Mouse (Mus musculus): Measurements from ENCODE around the gene Bcam. TPM values are rescaled to one million over a fixed set of nuclear protein-coding genes. Genes with fewer than 3 reads are reported as not detected.
A peak's percentile ranks its signal among the peaks of the same experiment; 100 is the strongest.

Gene Bcam
- polyA plus RNA-seq, 1 experiment from 2014 or later, result 68.3 TPM

GRCm38 (mm10) chr7:19748219-19749195 lies 22.3 kb downstream of the Bcam start:
- Histone ChIP-seq H3K36me3 (replicated peaks) (peaks cover 26% of the 10 kb centered on the region), H3K27ac (replicated peaks) (peak overlapping the region; percentile 93), H3K27me3 (replicated peaks; ENCODE audit: low read depth, poor library complexity, severe bottlenecking) (no peaks in the 10 kb centered on the region), H3K4me3 (peak overlapping the region; percentile 79), H3K4me1 (peaks cover 58% of the 10 kb centered on the region), H3K9me3 (no peaks in the 10 kb centered on the region)
- peak; percentile 73 for DNase-seq (ENCODE audit: low spot score)
- whole genome bisulfite sequencing, result under 1% methylated on average over 32 of the region's 32 CpGs

GRCm38 (mm10) chr7:19747420-19748218 lies 23.2 kb downstream of the Bcam start:
- Histone ChIP-seq H3K36me3 (replicated peaks) (peaks cover 34% of the 10 kb centered on the region), H3K4me1 (peaks cover 59% of the 10 kb centered on the region), H3K9me3 (no peaks in the 10 kb centered on the region), H3K27ac (replicated peaks) (peak overlapping the region; percentile 93), H3K4me3 (peak overlapping the region; percentile 79), H3K27me3 (replicated peaks; ENCODE audit: low read depth, poor library complexity, severe bottlenecking) (no peaks in the 10 kb centered on the region)
- peak; percentile 57 for DNase-seq (ENCODE audit: low spot score)
- WGBS, result 2% methylated on average over 25 of the region's 25 CpGs

GRCm38 (mm10) chr7:19746426-19747201 lies 24.2 kb downstream of the Bcam start:
- Histone ChIP-seq H3K4me3 (peak overlapping the region; percentile 79), H3K9me3 (no peaks in the 10 kb centered on the region), H3K27me3 (replicated peaks; ENCODE audit: low read depth, poor library complexity, severe bottlenecking) (no peaks in the 10 kb centered on the region), H3K4me1 (peaks cover 69% of the 10 kb centered on the region), H3K36me3 (replicated peaks) (peaks cover 40% of the 10 kb centered on the region), H3K27ac (replicated peaks) (peak overlapping the region; percentile 61)
- DNase-seq (ENCODE audit: low spot score), result peak; percentile 32
- 27% methylated on average over 6 of the region's 6 CpGs for WGBS

DNA sequence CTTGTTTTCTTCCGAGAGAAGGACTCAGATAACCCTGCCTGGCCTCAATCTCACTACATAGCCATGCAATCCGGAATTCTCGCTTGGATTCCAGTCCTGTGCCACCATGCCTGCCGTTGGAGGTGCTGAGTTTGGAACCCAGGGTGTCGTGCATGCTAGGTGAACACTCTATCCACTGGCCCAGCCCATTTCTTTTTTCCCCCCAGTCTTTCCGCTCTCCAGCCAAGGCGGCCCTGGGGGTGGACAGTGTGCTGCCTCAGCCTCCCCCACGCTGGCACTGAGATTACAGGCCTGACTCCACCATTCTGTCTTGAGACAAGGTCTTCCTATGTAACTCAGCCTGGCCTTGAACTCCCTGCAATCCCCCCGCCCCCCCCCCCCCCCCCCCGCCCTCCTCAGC lies 24.8 kb downstream of the Bcam start:
- H3K36me3 ChIP-seq (replicated peaks), result peaks cover 46% of the 10 kb centered on the region
- 78% methylated on average over 9 of the region's 10 CpGs for WGBS
- H3K27me3 ChIP-seq (replicated peaks; ENCODE audit: low read depth, poor library complexity, severe bottlenecking), result no peaks in the 10 kb centered on the region
- H3K27ac ChIP-seq (replicated peaks), result no peak overlapping the region
- no peaks in the 10 kb centered on the region for H3K9me3 ChIP-seq
- DNase-seq (ENCODE audit: low spot score), result no peak
- no peak overlapping the region for H3K4me3 ChIP-seq
- H3K4me1 ChIP-seq, result peaks cover 74% of the 10 kb centered on the region

- Histone ChIP-seq H3K4me3 (0 out of 2 replicates have a peak overlapping the region, but pooled peaks have one; percentile 19), H3K27ac (replicated peaks) (0 out of 2 replicates have a peak overlapping the region, but pooled peaks have one; percentile 21)
- WGBS, result 69% methylated on average over 14 of the region's 14 CpGs
Measured at GRCm38 (mm10) chr7:19744590-19745385, 26.0 kb downstream of the Bcam start.

GRCm38 (mm10) chr7:19743791-19744190 lies 27.0 kb downstream of the Bcam start:
- H3K36me3 ChIP-seq (replicated peaks), result peaks cover 67% of the 10 kb centered on the region
- DNase-seq (ENCODE audit: low spot score), result no peak
- 85% methylated on average over 6 of the region's 6 CpGs for WGBS
- H3K4me1 ChIP-seq, result peaks cover 67% of the 10 kb centered on the region
- H3K27me3 ChIP-seq (replicated peaks; ENCODE audit: low read depth, poor library complexity, severe bottlenecking), result no peaks in the 10 kb centered on the region
- H3K27ac ChIP-seq (replicated peaks), result no peak overlapping the region
- no peak overlapping the region for H3K4me3 ChIP-seq
- H3K9me3 ChIP-seq, result peaks cover 4% of the 10 kb centered on the region

More at GRCm38 (mm10) chr7:19744590-19745385, 26.0 kb downstream of the Bcam start:
- Histone ChIP-seq H3K36me3 (replicated peaks) (peaks cover 58% of the 10 kb centered on the region), H3K4me1 (peaks cover 68% of the 10 kb centered on the region), H3K9me3 (peaks cover 4% of the 10 kb centered on the region), H3K27me3 (replicated peaks; ENCODE audit: low read depth, poor library complexity, severe bottlenecking) (no peaks in the 10 kb centered on the region)
- DNase-seq (ENCODE audit: low spot score), result no peak

- no peak overlapping the region for H3K27ac ChIP-seq (replicated peaks)
- peaks cover 4% of the 10 kb centered on the region for H3K9me3 ChIP-seq
- H3K36me3 ChIP-seq (replicated peaks), result peaks cover 77% of the 10 kb centered on the region
- peaks cover 54% of the 10 kb centered on the region for H3K4me1 ChIP-seq
- no peak overlapping the region for H3K4me3 ChIP-seq
- 39% methylated on average over 5 of the region's 5 CpGs for WGBS
- DNase-seq (ENCODE audit: low spot score), result no peak
- no peaks in the 10 kb centered on the region for H3K27me3 ChIP-seq (replicated peaks; ENCODE audit: low read depth, poor library complexity, severe bottlenecking)
Measured at GRCm38 (mm10) chr7:19742468-19742867, 28.3 kb downstream of the Bcam start.

DNA sequence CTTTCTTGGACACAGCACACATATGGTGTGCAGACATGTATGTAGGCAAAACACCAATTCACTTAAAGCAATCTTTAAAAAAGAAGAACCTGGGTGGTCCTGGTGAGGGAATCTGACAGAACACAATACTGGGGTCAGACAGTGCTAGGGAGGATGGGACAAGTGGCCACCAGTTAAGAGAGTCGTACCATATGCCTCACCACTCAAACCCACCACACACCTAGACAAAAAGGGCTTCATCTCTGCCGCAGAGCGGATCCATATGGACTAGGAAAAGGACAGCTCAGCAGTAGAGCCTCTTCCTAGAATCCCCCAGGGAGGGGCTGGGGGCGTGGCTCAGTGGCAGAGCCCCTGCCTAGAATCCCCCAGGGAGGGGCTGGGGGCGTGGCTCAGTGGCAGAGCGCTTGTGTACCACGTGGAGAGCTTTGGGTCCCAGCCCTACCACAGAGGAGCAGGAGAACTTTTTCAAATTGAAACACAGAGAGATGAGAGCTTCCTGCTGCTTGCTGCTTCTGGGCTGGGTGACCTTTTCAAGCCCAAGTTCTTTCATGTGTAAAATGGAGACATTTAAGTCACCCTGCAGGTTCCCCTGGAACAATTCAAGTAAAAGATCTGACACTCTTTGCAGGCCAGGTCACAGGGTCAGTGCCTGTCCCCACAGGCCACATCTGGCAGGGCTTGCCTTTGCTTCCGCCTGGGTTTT lies 29.3 kb downstream of the Bcam start:
- Histone ChIP-seq H3K27me3 (replicated peaks; ENCODE audit: low read depth, poor library complexity, severe bottlenecking) (no peaks in the 10 kb centered on the region), H3K27ac (replicated peaks) (peak overlapping the region; percentile 49), H3K4me3 (peak overlapping the region; percentile 19; the same call in 1 of the 2 replicates), H3K4me1 (peaks cover 44% of the 10 kb centered on the region), H3K9me3 (peaks cover 4% of the 10 kb centered on the region), H3K36me3 (replicated peaks) (peaks cover 87% of the 10 kb centered on the region)
- WGBS, result 9% methylated on average over 8 of the region's 8 CpGs
- peak; percentile 49 for DNase-seq (ENCODE audit: low spot score)

DNA sequence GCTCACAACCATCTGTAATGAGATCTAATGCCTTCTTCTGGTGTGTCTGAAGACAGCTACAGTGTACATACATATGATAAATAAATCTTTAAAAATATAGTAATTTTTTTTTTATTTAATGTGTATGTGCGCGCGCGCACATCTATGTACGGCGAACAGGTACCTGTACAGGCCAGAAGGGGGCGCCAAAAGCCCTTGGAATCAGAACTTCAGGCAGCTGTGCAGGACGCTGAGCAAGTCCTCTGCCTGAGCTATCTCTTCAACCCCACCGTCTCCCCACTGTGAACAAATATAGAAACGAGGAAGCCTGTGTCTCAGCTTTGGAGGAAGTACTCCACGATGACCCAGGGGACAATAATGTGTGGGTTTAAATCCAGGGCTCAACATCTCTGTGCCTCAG lies 30.5 kb downstream of the Bcam start:
- Histone ChIP-seq H3K27me3 (replicated peaks; ENCODE audit: low read depth, poor library complexity, severe bottlenecking) (no peaks in the 10 kb centered on the region), H3K9me3 (peaks cover 4% of the 10 kb centered on the region), H3K27ac (replicated peaks) (no peak overlapping the region), H3K36me3 (replicated peaks) (peaks cover 91% of the 10 kb centered on the region), H3K4me1 (peaks cover 32% of the 10 kb centered on the region), H3K4me3 (no peak overlapping the region)
- DNase-seq (ENCODE audit: low spot score), result no peak
- WGBS, result 90% methylated on average over 11 of the region's 11 CpGs

GRCm38 (mm10) chr7:19738771-19739170 lies 32.0 kb downstream of the Bcam start:
- Histone ChIP-seq H3K36me3 (replicated peaks) (peaks cover 91% of the 10 kb centered on the region), H3K4me1 (peaks cover 22% of the 10 kb centered on the region)
- 85% methylated on average over 3 of the region's 3 CpGs for whole genome bisulfite sequencing

More at GRCm38 (mm10) chr7:19738771-19739170, 32.0 kb downstream of the Bcam start:
- H3K4me3 ChIP-seq, result no peak overlapping the region
- peaks cover 4% of the 10 kb centered on the region for H3K9me3 ChIP-seq
- no peak for DNase-seq (ENCODE audit: low spot score)
- no peaks in the 10 kb centered on the region for H3K27me3 ChIP-seq (replicated peaks; ENCODE audit: low read depth, poor library complexity, severe bottlenecking)
- no peak overlapping the region for H3K27ac ChIP-seq (replicated peaks)

All from embryonic facial prominence, embryonic 10.5 days (tissue).